Mouse (Mus musculus) cortical plate, adult 2 months (tissue): ENCODE data around the gene Rnf130.

Source experiments
- CTCF ChIP-seq: fragments of 200-500 bp; IDR thresholded peaks from 2 replicates; pipeline ENCODE4 v1.5.1; 2011; ENCODE audit warnings: mild to moderate bottlenecking, control low read depth, low read length; ENCODE audit not compliant: insufficient read depth; ENCODE audit errors: extremely low read depth
- POLR2A ChIP-seq: fragments of 200-500 bp; IDR thresholded peaks from 2 replicates; pipeline ENCODE4 v1.6.1; 2011; ENCODE audit warnings: mild to moderate bottlenecking, low read length, control low read depth; ENCODE audit not compliant: insufficient read depth; ENCODE audit errors: extremely low read depth

GRCm38 (mm10) chr11:50044454-50044853 lies 19.3 kb downstream of the Rnf130 start:
- TF ChIP-seq POLR2A (no peak), CTCF (no peak)
